Mouse (Mus musculus) liver, adult 2 months (tissue): ENCODE data around the gene Btg3.

ENCODE experiments used
- CTCF ChIP-seq: fragments of 200-500 bp; IDR thresholded peaks from 2 replicates; pipeline ENCODE4 v1.5.1; 2011; ENCODE audit warnings: low read depth, low read length, control low read depth
- POLR2A ChIP-seq: fragments of 200-500 bp; IDR thresholded peaks from 2 replicates; pipeline ENCODE4 v1.6.1; 2011; ENCODE audit warnings: low read length, control low read depth; ENCODE audit not compliant: insufficient read depth; ENCODE audit errors: extremely low read depth

DNA sequence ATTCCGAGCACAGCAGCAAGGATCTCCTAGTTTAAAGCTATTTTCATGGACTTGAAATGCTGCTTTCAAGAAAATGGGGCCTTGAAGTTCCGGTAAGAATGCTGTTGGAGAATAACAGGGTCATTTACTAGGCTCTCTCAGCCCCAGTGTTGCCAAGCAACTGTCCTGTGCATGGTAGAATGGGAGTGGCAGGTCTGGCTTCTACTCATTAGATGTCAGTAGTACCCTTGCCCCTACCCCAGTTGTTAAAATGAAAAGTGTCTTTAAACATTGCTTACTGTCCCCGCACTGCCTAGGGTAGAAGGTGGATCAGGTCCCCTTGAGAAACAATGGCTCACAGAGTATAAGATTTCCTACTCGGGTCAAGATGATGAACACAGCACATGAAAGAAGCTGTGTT lies 35.6 kb downstream of the Btg3 start:
- TF ChIP-seq CTCF (no peak), POLR2A (no peak)
